18 mouse cellular contexts compared by ENCODE assay signal in genomic region chr2:55091495-55091894, GRCm38 (mm10).
DNase-seq lines count a peak whose midpoint lies in the region; ATAC-seq lines count a peak whose summit lies in the region.
"Had no signal": no experiment of that assay in that cellular context is flagged by ENCODE, and none has a peak within 500 bp of the region (broad histone marks: within the 10 kb centered on the region; RNA-seq: fewer than 3 reads in every experiment).

No protein-coding gene starts in this region.

- no peak overlapping the region for H3K9ac ChIP-seq in hindbrain, embryonic 11.5 days (ENCODE audit: low read depth, low read length)
- H3K9ac ChIP-seq in midbrain, embryonic 14.5 days (replicated peaks; ENCODE audit: low read length): no peak overlapping the region
- H3K9ac ChIP-seq: embryonic facial prominence, embryonic 15.5 days; heart, embryonic 13.5 days; liver, embryonic 12.5 days; stomach, embryonic 15.5 days had no signal

- no peak overlapping the region for H3K4me2 ChIP-seq in hindbrain, embryonic 11.5 days (replicated peaks; ENCODE audit: low read depth, low read length)
- H3K4me2 ChIP-seq in midbrain, embryonic 14.5 days (ENCODE audit: low read length): no peak overlapping the region
- H3K4me2 ChIP-seq: embryonic facial prominence, embryonic 15.5 days; heart, embryonic 13.5 days; liver, embryonic 12.5 days; stomach, embryonic 15.5 days had no signal

- 75% methylated on average over 4 of the region's 4 CpGs for WGBS in embryonic facial prominence, embryonic 10.5 days
- 21% methylated on average over 4 of the region's 4 CpGs for WGBS in hindbrain, embryonic 11.5 days
- 8% methylated on average over 4 of the region's 4 CpGs for WGBS in midbrain, embryonic 14.5 days

- peak; percentile 94 for ATAC-seq in hindbrain, embryonic 11.5 days (ENCODE audit: low FRiP score)
- peak; percentile 70; the same call in 1 of the 2 replicates for ATAC-seq in midbrain, embryonic 14.5 days (ENCODE audit: low FRiP score, low TSS enrichment)
- ATAC-seq: liver, embryonic 12.5 days had no signal

- no peak overlapping the region for H3K4me3 ChIP-seq in embryonic facial prominence, embryonic 10.5 days
- H3K4me3 ChIP-seq in hindbrain, embryonic 11.5 days (ENCODE audit: low read depth, low read length): no peak overlapping the region
- H3K4me3 ChIP-seq in midbrain, embryonic 14.5 days (replicated peaks; ENCODE audit: low read depth, low read length): no peak overlapping the region
- H3K4me3 ChIP-seq: embryonic facial prominence, embryonic 15.5 days; heart, embryonic 13.5 days; liver, embryonic 12.5 days; myocyte; stomach, embryonic 15.5 days had no signal

- no peaks in the 10 kb centered on the region for H3K9me3 ChIP-seq in embryonic facial prominence, embryonic 10.5 days
- H3K9me3 ChIP-seq in hindbrain, embryonic 11.5 days (ENCODE audit: control insufficient read depth, low read length): no peaks in the 10 kb centered on the region
- H3K9me3 ChIP-seq in midbrain, embryonic 14.5 days (ENCODE audit: control insufficient read depth, low read length): no peaks in the 10 kb centered on the region
- H3K9me3 ChIP-seq: embryonic facial prominence, embryonic 15.5 days; heart, embryonic 13.5 days; liver, embryonic 12.5 days; stomach, embryonic 15.5 days had no signal

- H3K36me3 ChIP-seq in embryonic facial prominence, embryonic 10.5 days (replicated peaks): no peaks in the 10 kb centered on the region
- no peaks in the 10 kb centered on the region for H3K36me3 ChIP-seq in hindbrain, embryonic 11.5 days (ENCODE audit: control insufficient read depth, insufficient read depth, low read length)
- no peaks in the 10 kb centered on the region for H3K36me3 ChIP-seq in midbrain, embryonic 14.5 days (ENCODE audit: control insufficient read depth, insufficient read depth, low read length)
- H3K36me3 ChIP-seq: embryonic facial prominence, embryonic 15.5 days; heart, embryonic 13.5 days; liver, embryonic 12.5 days; stomach, embryonic 15.5 days had no signal

- H3K4me1 ChIP-seq in embryonic facial prominence, embryonic 10.5 days: no peaks in the 10 kb centered on the region
- H3K4me1 ChIP-seq in hindbrain, embryonic 11.5 days (replicated peaks; ENCODE audit: control insufficient read depth, insufficient read depth, low read length): no peaks in the 10 kb centered on the region
- H3K4me1 ChIP-seq in midbrain, embryonic 14.5 days (ENCODE audit: control insufficient read depth, insufficient read depth, low read length): peaks cover 6% of the 10 kb centered on the region; the same call in 1 of the 2 replicates
- H3K4me1 ChIP-seq: embryonic facial prominence, embryonic 15.5 days; heart, embryonic 13.5 days; liver, embryonic 12.5 days; stomach, embryonic 15.5 days had no signal

- intact Hi-C loops in gastrocnemius, postnatal 14 days (cut with DNase I; ENCODE audit: low total_unique reads): no loop called here

- no peak overlapping the region for H3K27ac ChIP-seq in embryonic facial prominence, embryonic 10.5 days (replicated peaks)
- H3K27ac ChIP-seq in hindbrain, embryonic 11.5 days (ENCODE audit: low read depth, low read length): no peak overlapping the region
- H3K27ac ChIP-seq in midbrain, embryonic 14.5 days (replicated peaks; ENCODE audit: low read depth, low read length): no peak overlapping the region
- H3K27ac ChIP-seq: embryonic facial prominence, embryonic 15.5 days; heart, embryonic 13.5 days; liver, embryonic 12.5 days; stomach, embryonic 15.5 days had no signal

- no peaks in the 10 kb centered on the region for H3K27me3 ChIP-seq in embryonic facial prominence, embryonic 10.5 days (replicated peaks; ENCODE audit: low read depth, poor library complexity, severe bottlenecking)
- H3K27me3 ChIP-seq in hindbrain, embryonic 11.5 days (ENCODE audit: control insufficient read depth, insufficient read depth, low read length): no peaks in the 10 kb centered on the region
- H3K27me3 ChIP-seq in midbrain, embryonic 14.5 days (ENCODE audit: control insufficient read depth, insufficient read depth, low read length): no peaks in the 10 kb centered on the region
- H3K27me3 ChIP-seq: embryonic facial prominence, embryonic 15.5 days; heart, embryonic 13.5 days; liver, embryonic 12.5 days; stomach, embryonic 15.5 days had no signal

- DNase-seq in brain, adult 2 months (ENCODE audit: low read depth, low spot score): peak; percentile 55
- DNase-seq in embryonic facial prominence, embryonic 10.5 days (ENCODE audit: low spot score): peak; percentile 8
- DNase-seq in hindbrain, embryonic 11.5 days (ENCODE audit: low spot score): peak; percentile 71
- peak; percentile 63 for DNase-seq in midbrain, embryonic 14.5 days
- no peak for DNase-seq in thymus, postnatal 25 days
- DNase-seq in layer of hippocampus, postnatal 36 days: no peak
- DNase-seq in gastrocnemius, postnatal 14 days: no peak
- DNase-seq in gastrocnemius, adult 8-10 months (ENCODE audit: low spot score in 2 of 2): no peak
- DNase-seq: adrenal gland, postnatal 25 days; cerebellum, adult 18-20 months; kidney, postnatal 10 days; lung, postnatal 14 days; right cerebral cortex, postnatal 14 days had no signal

Comparison
In these comparisons a context has a peak if more than half of its experiments do, and no peak if none do; other contexts are left out.
1. DNase-seq: peak in brain, adult 2 months (single experiment), embryonic facial prominence, embryonic 10.5 days (single experiment), hindbrain, embryonic 11.5 days (single experiment) and midbrain, embryonic 14.5 days (single experiment); none in thymus, postnatal 25 days (single experiment), layer of hippocampus, postnatal 36 days (0 of 2), gastrocnemius, postnatal 14 days (single experiment) and gastrocnemius, adult 8-10 months (0 of 2).